Mouse (Mus musculus) spleen, adult 2 months (tissue): ENCODE results near the gene Igsf9b.

Experiments
- CTCF ChIP-seq: fragments of 200-500 bp; IDR thresholded peaks from 2 replicates; pipeline ENCODE4 v1.5.1; 2011; ENCODE audit warnings: mild to moderate bottlenecking, inconsistent platforms; ENCODE audit not compliant: insufficient read depth, insufficient read length, insufficient replicate concordance; ENCODE audit errors: extremely low read depth
- POLR2A ChIP-seq: fragments of 200-500 bp; IDR thresholded peaks from 2 replicates; pipeline ENCODE4 v1.6.1; 2011; ENCODE audit warnings: low read depth, low read length, inconsistent platforms

GRCm38 (mm10) chr9:27271899-27272298 lies 27.1 kb upstream of the Igsf9b start:
- no peak for TF ChIP-seq CTCF
- no peak for TF ChIP-seq POLR2A
